Mouse (Mus musculus) lung, postnatal 0 days (tissue): Measurements from ENCODE around the gene Carmil1.

ENCODE experiments used
- CTCF ChIP-seq: IDR thresholded peaks from 2 replicates; pipeline ENCODE4 v1.5.1; 2016; ENCODE audit warnings: antibody characterized with exemption, mild to moderate bottlenecking
- EP300 ChIP-seq: IDR thresholded peaks from 2 replicates; pipeline ENCODE4 v1.6.1; 2016; ENCODE audit warnings: antibody characterized with exemption, mild to moderate bottlenecking, control low read depth

DNA sequence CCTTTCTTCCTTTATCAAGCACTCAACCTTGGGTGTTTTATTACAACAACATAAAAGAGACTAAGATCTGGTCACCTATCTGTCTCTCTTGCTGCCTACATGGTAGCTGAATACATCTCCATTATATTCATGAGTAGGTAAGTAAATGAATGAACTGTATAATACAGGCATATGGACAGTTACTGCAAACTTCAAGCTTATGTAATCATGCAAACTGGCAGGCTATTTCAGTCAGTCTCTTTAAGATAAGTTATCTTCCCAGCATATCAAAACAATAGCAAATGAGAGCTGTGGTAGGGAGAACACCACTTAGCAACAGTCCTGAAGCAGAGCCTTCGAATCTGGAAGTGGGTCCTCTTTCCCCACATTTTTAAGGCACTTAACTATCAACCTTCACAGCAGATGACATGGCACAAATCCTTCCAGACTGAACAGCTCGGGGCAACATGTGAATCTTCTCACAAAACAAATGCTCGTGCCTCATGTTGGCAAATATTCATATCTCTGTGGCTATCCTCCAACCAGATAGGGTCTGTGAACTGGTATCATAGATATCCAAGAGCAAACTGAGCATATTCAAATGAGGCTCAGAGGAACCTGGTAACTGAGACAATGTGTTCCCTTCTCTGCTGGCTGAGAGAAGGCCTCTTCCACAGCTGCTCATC is 42.0 kb downstream of the Carmil1 start:
- TF ChIP-seq EP300 (no peak; the same call in 1 of the 2 replicates), CTCF (no peak)
